Mouse (Mus musculus) myocyte (in vitro differentiated cells): ENCODE data around the gene Lta.

Experiments
- POLR2A ChIP-seq: IDR thresholded peaks from one replicate; pipeline ENCODE4 v1.6.1; 2011; ENCODE audit warnings: low read depth, mild to moderate bottlenecking, control low read depth, moderate library complexity; ENCODE audit not compliant: insufficient read length
- REST ChIP-seq: IDR thresholded peaks from one replicate; pipeline ENCODE4 v1.6.1; 2011; ENCODE audit warnings: mild to moderate bottlenecking, control low read depth, moderate library complexity; ENCODE audit not compliant: insufficient read depth, insufficient read length
- USF1 ChIP-seq: IDR thresholded peaks from one replicate; pipeline ENCODE4 v1.6.1; 2011; ENCODE audit warnings: low read depth, mild to moderate bottlenecking, control low read depth, moderate library complexity

DNA sequence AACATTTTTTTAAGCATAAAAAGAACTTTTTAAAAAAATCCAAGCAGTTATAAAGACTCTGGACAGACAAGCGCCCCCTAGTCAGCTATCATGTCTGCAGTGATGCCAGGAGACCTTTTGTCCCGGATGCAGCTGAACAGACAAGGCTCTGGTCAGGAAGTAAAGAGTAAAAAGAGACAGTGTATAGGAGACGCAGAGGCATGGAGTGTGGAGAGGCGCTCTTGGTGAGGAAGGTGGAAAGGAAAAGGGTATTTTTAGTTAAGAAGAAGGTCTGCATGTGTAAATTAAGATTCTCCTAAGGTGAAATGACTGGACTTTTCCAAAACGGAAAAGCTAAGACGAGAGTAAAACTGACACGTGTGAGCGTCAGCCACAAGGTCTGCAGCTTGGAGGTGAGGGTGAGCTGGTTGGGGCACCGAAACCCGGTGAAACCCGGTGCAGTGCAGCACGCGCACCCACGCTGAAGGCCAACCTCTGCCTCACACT, 21.5 kb upstream of the Lta start:
- TF ChIP-seq POLR2A (no peak), REST (no peak), USF1 (no peak)
